Mouse (Mus musculus) midbrain, embryonic 16.5 days (tissue): Measurements from ENCODE around the gene Uchl4. TPM values are rescaled to one million over a fixed set of nuclear protein-coding genes. Genes with fewer than 3 reads are reported as not detected.

Source experiments
- ATAC-seq: fragments of 200-750 bp; cut with Nextera tagmentation; 2 replicates; pipeline ENCODE4 v1.8.0; 2017; ENCODE audit warnings: moderate TSS enrichment
- H3K27ac ChIP-seq: fragments of 300-500 bp; sonication (generic); 2 replicates; pipeline ENCODE4 v1.5.1; 2014; ENCODE audit warnings: mild to moderate bottlenecking, low read length, mixed read lengths
- H3K27me3 ChIP-seq: fragments of 300-500 bp; sonication (generic); 2 replicates; pipeline ENCODE4 v1.6.1; 2014; ENCODE audit warnings: low read depth, low read length, mixed read lengths; ENCODE audit not compliant: control insufficient read depth, insufficient read depth
- H3K36me3 ChIP-seq: fragments of 300-500 bp; sonication (generic); 2 replicates; pipeline ENCODE4 v1.6.1; 2014; ENCODE audit warnings: mild to moderate bottlenecking, low read length, moderate library complexity, mixed read lengths; ENCODE audit not compliant: control insufficient read depth, insufficient read depth
- H3K4me1 ChIP-seq: fragments of 300-500 bp; sonication (generic); 2 replicates; pipeline ENCODE4 v1.6.1; 2014; ENCODE audit warnings: mild to moderate bottlenecking, low read length, mixed read lengths; ENCODE audit not compliant: control insufficient read depth, insufficient read depth
- H3K4me2 ChIP-seq: fragments of 300-500 bp; sonication (generic); 2 replicates; pipeline ENCODE4 v1.6.1; 2014; ENCODE audit warnings: mild to moderate bottlenecking, low read length, mixed read lengths
- H3K4me3 ChIP-seq: fragments of 300-500 bp; sonication (generic); 2 replicates; pipeline ENCODE4 v1.5.1; 2014; ENCODE audit warnings: low read depth, mild to moderate bottlenecking, low read length, moderate library complexity, mixed read lengths
- H3K9ac ChIP-seq: fragments of 300-500 bp; sonication (generic); 2 replicates; pipeline ENCODE4 v1.6.1; 2014; ENCODE audit warnings: low read depth, low read length, mixed read lengths
- H3K9me3 ChIP-seq: fragments of 300-500 bp; sonication (generic); replicated peaks from 2 replicates; pipeline ENCODE4 v1.6.1; 2014; ENCODE audit warnings: mild to moderate bottlenecking, low read length, mixed read lengths; ENCODE audit not compliant: control insufficient read depth, poor library complexity, severe bottlenecking
- WGBS: fragments of 180-500 bp; shearing (Covaris S2); extraction: QIAGEN DNeasy Blood & Tissue Kit; methylation state at CpG from one replicate; pipeline ENCODE4 v1.1.7; 2014; 5-methylcytosine and 5-hydroxymethylcytosine counted together
- microRNA-seq: library from miRNA; unstranded; fragments of <30 nt; microRNA quantifications from one replicate; pipeline ENCODE4, GENCODE M21; 2017
- polyA plus RNA-seq: library from polyadenylated mRNA; unstranded; fragments of >200 nt; fragmentation: Nextera tagmentation; extraction: Ambion mirVana; gene quantifications from 2 replicates; pipeline ENCODE4 v1.2.1, GENCODE M21; 2015

Gene Uchl4
- polyA plus RNA-seq, 1 experiment from 2014 or later, result 2.9 TPM

GRCm38 (mm10) chr9:64274919-64275318, 39.9 kb downstream of the Uchl4 start:
- Histone ChIP-seq H3K27ac (no peak overlapping the region), H3K9ac (no peak overlapping the region), H3K4me3 (no peak overlapping the region), H3K9me3 (no peaks in the 10 kb centered on the region), H3K27me3 (no peaks in the 10 kb centered on the region), H3K4me2 (no peak overlapping the region), H3K4me1 (no peaks in the 10 kb centered on the region), H3K36me3 (no peaks in the 10 kb centered on the region)
- 91% methylated on average over 1 of the region's 1 CpGs for WGBS
- ATAC-seq, result no peak

GRCm38 (mm10) chr9:64277706-64278105, 42.7 kb downstream of the Uchl4 start:
- WGBS, result 68% methylated on average over 8 of the region's 8 CpGs
- Histone ChIP-seq H3K27ac (no peak overlapping the region), H3K9ac (no peak overlapping the region), H3K4me2 (no peak overlapping the region), H3K27me3 (no peaks in the 10 kb centered on the region), H3K9me3 (no peaks in the 10 kb centered on the region), H3K36me3 (no peaks in the 10 kb centered on the region), H3K4me3 (no peak overlapping the region), H3K4me1 (peaks cover 9% of the 10 kb centered on the region)
- ATAC-seq, result no peak

GRCm38 (mm10) chr9:64278665-64279310, 43.8 kb downstream of the Uchl4 start:
- H3K27ac ChIP-seq, result no peak overlapping the region
- H3K36me3 ChIP-seq, result no peaks in the 10 kb centered on the region
- no peak overlapping the region for H3K9ac ChIP-seq
- H3K27me3 ChIP-seq, result no peaks in the 10 kb centered on the region
- no peak for ATAC-seq
- no peak overlapping the region for H3K4me3 ChIP-seq
- peaks cover 9% of the 10 kb centered on the region for H3K4me1 ChIP-seq
- no peak overlapping the region for H3K4me2 ChIP-seq
- WGBS, result 97% methylated on average over 6 of the region's 6 CpGs
- no peaks in the 10 kb centered on the region for H3K9me3 ChIP-seq

GRCm38 (mm10) chr9:64281105-64281780, 46.2 kb downstream of the Uchl4 start, which contains the start of gene Tipin:
Gene Tipin, plus strand, starts transcription at chr9:64281581.
- Histone ChIP-seq H3K4me1 (peaks cover 9% of the 10 kb centered on the region), H3K36me3 (no peaks in the 10 kb centered on the region), H3K27ac (peak within 1 kb of the TSS; percentile 85), H3K4me3 (peak within 1 kb of the TSS; percentile 93), H3K9ac (peak within 1 kb of the TSS; percentile 91), H3K4me2 (peak within 1 kb of the TSS; percentile 74), H3K9me3 (no peaks in the 10 kb centered on the region), H3K27me3 (no peaks in the 10 kb centered on the region)
- ATAC-seq, result peak; percentile 97
- WGBS, result 2% methylated on average over 46 of the region's 46 CpGs

- Histone ChIP-seq H3K4me2 (peak overlapping the region; percentile 74), H3K9ac (peak overlapping the region; percentile 91), H3K4me3 (peak overlapping the region; percentile 93), H3K36me3 (no peaks in the 10 kb centered on the region), H3K9me3 (no peaks in the 10 kb centered on the region), H3K4me1 (peaks cover 9% of the 10 kb centered on the region), H3K27ac (peak overlapping the region; percentile 85), H3K27me3 (no peaks in the 10 kb centered on the region)
- ATAC-seq, result peak; percentile 89
- under 1% methylated on average over 23 of the region's 24 CpGs for WGBS
Measured at GRCm38 (mm10) chr9:64281781-64282178, 46.8 kb downstream of the Uchl4 start.

- 68% methylated on average over 5 of the region's 5 CpGs for WGBS
- Histone ChIP-seq H3K4me3 (peak overlapping the region; percentile 93; the same call in 1 of the 2 replicates), H3K9ac (no peak overlapping the region), H3K4me1 (peaks cover 9% of the 10 kb centered on the region), H3K9me3 (no peaks in the 10 kb centered on the region), H3K36me3 (no peaks in the 10 kb centered on the region), H3K4me2 (peak overlapping the region; percentile 74), H3K27ac (no peak overlapping the region), H3K27me3 (no peaks in the 10 kb centered on the region)
- ATAC-seq, result no peak
Measured at GRCm38 (mm10) chr9:64282404-64282987, 47.5 kb downstream of the Uchl4 start.

Small RNA genes lying within 50 kb of the gene (microRNA-seq; reads per million reads assigned to microRNA genes)
- not detected for gene Gm24106

Other genes starting within 250 kb of the Uchl4 start
- gene Smad6, start 213.1 kb upstream of the Uchl4 start, polyA plus RNA-seq, result 0.99 and 1.0 TPM in 2 replicates
- not detected in 2 replicates for gene Lctl, start 118.1 kb upstream of the Uchl4 start, polyA plus RNA-seq
- gene Zwilch, start 62.1 kb upstream of the Uchl4 start, polyA plus RNA-seq, result 4.5 and 5.1 TPM in 2 replicates
- 564 and 570 TPM in 2 replicates for gene Rpl4, start 61.8 kb upstream of the Uchl4 start, polyA plus RNA-seq
- 28.3 and 30.8 TPM in 2 replicates for gene Snapc5, start 55.9 kb upstream of the Uchl4 start, polyA plus RNA-seq
- gene Map2k1, start 18.4 kb downstream of the Uchl4 start, polyA plus RNA-seq, result 62.6 and 68.4 TPM in 2 replicates
- 56.3 and 66.2 TPM in 2 replicates for gene Tipin, start 46.4 kb downstream of the Uchl4 start, polyA plus RNA-seq
- gene Dis3l, start 106.1 kb downstream of the Uchl4 start, polyA plus RNA-seq, result 23.7 and 24.3 TPM in 2 replicates
- 20.5 and 21.3 TPM in 2 replicates for gene Megf11, start 150.4 kb downstream of the Uchl4 start, polyA plus RNA-seq